Mouse (Mus musculus) left cerebral cortex, postnatal 10 days (tissue): ENCODE data around the gene Ddx25. TPM values are rescaled to one million over a fixed set of nuclear protein-coding genes. Genes with fewer than 3 reads are reported as not detected.

Source experiments
- DNase-seq, 2 experiments: peaks; one replicate each; pipeline ENCODE4 v3.0.0; 2021 to 2022; ENCODE audit warnings: low spot score in 2 of 2, mixed read lengths in 1 of 2; ENCODE audit errors: extremely low spot score in 1 of 2
- intact Hi-C: fragments of 180-260 bp; cut with DNase I; formaldehyde crosslinking; loops from one replicate; pipeline ENCODE4 v1.15.1; 2025
- total RNA-seq, 2 experiments: library from RNA; stranded (reverse); gene quantifications; 2 replicates each; pipeline ENCODE4 v1.2.3; 2021

Gene Ddx25
- total RNA-seq, 2 experiments from 2014 or later, result 16.4 to 16.6 TPM

- no peak for DNase-seq
- intact Hi-C loops, result no loop called here
Observed at GRCm38 (mm10) chr9:35513900-35514299, 44.4 kb downstream of the Ddx25 start.

- DNase-seq, result peak; percentile 31 to 40
- intact Hi-C loops, result no loop called here
Observed at GRCm38 (mm10) chr9:35508234-35508633, 50.1 kb downstream of the Ddx25 start.

DNA sequence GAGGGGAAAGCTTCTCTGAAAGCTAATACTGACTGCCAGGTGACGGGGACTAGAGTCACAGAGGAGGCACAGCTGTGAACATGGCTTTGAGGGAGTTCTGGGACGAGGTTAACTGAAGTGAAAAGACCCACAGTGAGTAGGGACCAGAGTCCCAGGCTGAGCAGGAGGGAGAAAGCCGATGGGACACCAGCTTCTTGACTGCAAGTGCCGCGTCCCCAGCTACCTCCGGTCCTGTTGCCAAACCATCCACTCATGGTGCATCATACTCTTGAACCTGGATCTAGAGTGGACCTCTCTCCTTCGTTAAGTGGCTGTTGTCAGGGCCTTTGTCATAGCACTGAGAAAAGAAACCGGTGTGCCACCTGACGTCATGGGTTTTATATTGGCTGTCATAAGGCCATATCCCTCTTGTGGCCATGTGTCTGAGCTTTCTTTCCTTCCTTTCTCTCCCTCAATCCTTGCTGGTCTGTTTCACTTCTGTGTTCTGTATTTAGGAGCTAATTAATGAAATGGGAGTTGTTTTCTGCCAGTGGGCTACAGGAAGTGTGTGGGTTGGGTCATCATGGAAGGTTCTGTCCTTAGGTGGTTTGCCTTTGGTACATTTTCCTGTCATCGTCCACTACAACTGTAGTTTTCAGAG, 55.8 kb downstream of the Ddx25 start:
- intact Hi-C loops, result no loop called here
- DNase-seq, result no peak

GRCm38 (mm10) chr9:35499946-35500345, 58.4 kb downstream of the Ddx25 start:
- intact Hi-C loops, result no loop called here
- DNase-seq, result no peak

DNA sequence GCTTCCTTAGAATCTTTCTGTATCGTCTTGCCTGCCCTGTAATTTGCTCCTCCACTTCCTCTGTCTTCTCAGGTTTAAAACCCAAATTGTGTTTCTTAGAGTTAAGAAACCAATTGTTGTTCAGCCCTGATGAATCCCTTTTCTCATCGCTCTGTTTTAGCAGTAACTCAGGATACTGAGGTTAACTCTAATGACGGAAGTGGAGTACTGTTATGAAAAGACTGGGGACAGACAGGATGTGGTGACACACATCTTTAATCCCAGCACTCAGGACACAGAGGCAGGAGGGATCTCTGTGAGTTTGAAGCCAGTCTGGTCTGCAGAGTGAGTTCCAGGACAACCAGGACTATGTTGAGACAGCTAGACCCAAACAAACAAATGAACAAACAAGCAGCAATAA, 62.9 kb downstream of the Ddx25 start:
- intact Hi-C loops, result no loop called here
- no peak for DNase-seq

GRCm38 (mm10) chr9:35494937-35495336, 63.4 kb downstream of the Ddx25 start:
- intact Hi-C loops, result no loop called here
- DNase-seq, result no peak

DNA sequence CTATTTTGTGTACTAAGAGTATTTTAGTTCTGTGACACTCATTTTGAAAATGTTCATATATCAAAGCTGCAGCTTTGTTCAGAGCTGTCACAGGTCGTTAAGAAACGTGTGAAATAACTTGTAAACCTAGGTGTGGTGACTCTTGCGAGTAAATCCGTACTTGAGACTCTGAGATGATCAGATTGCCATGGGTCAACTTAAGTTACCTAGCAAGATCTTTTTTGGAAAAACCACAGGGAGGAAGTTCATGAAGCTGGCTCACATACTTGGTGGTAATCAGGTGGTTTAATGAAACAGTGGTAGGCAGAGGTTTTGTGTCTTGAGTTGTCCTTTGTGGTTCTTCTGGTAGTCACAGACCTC, 64.6 kb downstream of the Ddx25 start:
- DNase-seq, result no peak

GRCm38 (mm10) chr9:35493033-35493732, 65.1 kb downstream of the Ddx25 start:
- DNase-seq, result no peak
- intact Hi-C loops, result no loop called here

More for the DNA sequence above, 64.6 kb downstream of the Ddx25 start:
- intact Hi-C loops, result no loop called here

DNA sequence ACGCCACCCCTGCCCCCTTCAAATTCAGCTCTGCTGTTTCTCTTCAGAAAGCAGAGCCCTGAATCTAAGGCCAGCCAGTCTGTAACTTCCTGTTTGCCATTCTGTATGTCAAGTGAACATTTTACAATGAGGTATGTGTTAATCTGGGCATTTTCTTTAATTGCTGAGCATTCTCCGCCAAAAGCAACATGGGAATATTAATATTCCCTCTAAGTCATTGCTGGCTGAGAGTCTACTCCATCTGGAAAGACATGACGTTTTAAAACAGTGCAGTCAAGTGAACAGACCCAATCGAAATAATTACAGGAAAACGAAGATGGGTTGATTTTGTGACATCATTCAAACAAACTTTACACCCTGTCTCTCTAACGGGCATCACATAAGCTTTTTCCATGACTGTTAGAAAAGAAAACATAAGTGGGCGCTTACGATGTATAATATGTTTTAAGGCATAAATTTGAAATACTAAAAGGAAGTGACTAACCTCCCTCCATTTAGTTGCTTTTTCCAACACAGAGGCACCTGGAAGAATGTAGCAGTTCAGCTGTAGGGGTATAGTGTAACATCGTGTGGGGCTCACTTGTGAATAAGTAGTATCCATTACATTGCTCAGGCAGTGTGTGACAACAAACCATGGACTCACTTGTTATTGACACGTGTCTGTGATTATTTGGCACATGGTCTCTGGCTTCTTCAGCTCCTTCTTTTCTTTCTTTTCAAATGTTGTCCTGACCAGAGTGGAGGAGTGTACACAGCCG, 67.0 kb downstream of the Ddx25 start:
- DNase-seq, result no peak
- intact Hi-C loops, result no loop called here

DNA sequence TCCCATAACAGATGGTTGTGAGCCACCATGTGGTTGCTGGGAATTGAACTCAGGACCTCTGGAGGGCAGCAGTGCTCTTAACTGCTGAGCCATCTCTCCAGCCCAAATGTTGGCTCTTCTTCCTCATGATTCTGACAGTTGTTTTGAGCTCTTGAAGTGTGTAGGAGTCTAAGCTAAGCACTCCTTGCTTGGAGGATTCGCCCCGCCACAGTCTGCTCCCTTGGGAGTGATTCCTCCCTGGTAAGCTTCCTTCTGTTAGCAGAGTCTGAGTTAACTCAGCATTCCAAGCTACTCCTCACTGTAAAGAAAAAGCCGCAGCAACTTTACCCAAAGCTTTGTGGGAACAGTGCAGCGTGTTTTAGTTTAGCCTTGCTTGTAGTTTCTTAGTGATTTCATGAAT, 69.8 kb downstream of the Ddx25 start:
- DNase-seq, result no peak
- intact Hi-C loops, result no loop called here

Other genes with a start within 250 kb of the Ddx25 start
- 10 to 100 TPM in 1 of 2 experiments, 1 to 10 TPM in 1; 7.8 to 10.5 TPM for gene Cdon, start 137.4 kb downstream of the Ddx25 start, total RNA-seq
- gene Gm1113, start 40.3 kb downstream of the Ddx25 start, total RNA-seq, result not detected
- gene Pus3, start 67 bp upstream of the Ddx25 start, total RNA-seq, result 10 to 100 TPM; 11.4 to 12.9 TPM
- under 1 TPM; 0.79 to 0.81 TPM for gene Pate2, start 11.8 kb upstream of the Ddx25 start, total RNA-seq
- gene Hyls1, start 11.9 kb upstream of the Ddx25 start, total RNA-seq, result 1 to 10 TPM; 8.5 to 8.6 TPM
- gene Pate4, start 53.4 kb upstream of the Ddx25 start, total RNA-seq, result not detected
- not detected for gene Pate3, start 89.7 kb upstream of the Ddx25 start, total RNA-seq
- gene Pate1, start 128.9 kb upstream of the Ddx25 start, total RNA-seq, result not detected
- not detected for gene Gm17677, start 182.5 kb upstream of the Ddx25 start, total RNA-seq
- not detected for gene Gm17727, start 219.6 kb upstream of the Ddx25 start, total RNA-seq
- gene Gm27235, start 231.6 kb upstream of the Ddx25 start, total RNA-seq, result not detected
- not detected for gene D730048I06Rik, start 231.6 kb upstream of the Ddx25 start, total RNA-seq